In genomic region chr12:99952928-99953327, GRCm38 (mm10) we compare ENCODE assay signal across 7 mouse cellular contexts. TPM values are rescaled to one million over a fixed set of nuclear protein-coding genes. Genes with fewer than 3 reads are reported as not detected.
DNase-seq lines count a peak whose midpoint lies in the region; TF ChIP-seq lines count a peak whose summit lies in the region.

No protein-coding gene starts in this region.

- TF ChIP-seq POLR2A in lung, adult 2 months (IDR thresholded peaks at IDR 0.05; ENCODE audit: borderline replicate concordance, extremely low read depth, low read depth, low read length): no peak

- no peak overlapping the region for H3K4me3 ChIP-seq in lung, adult 2 months (replicated peaks; ENCODE audit: extremely low read depth, low read depth, low read length)

- no peaks in the 10 kb centered on the region for H3K4me1 ChIP-seq in lung, adult 2 months (ENCODE audit: control insufficient read depth, insufficient read depth, low read length)

- 69% methylated on average over 7 of the region's 7 CpGs for WGBS in lung, adult 2 months

- TF ChIP-seq CTCF in lung, adult 2 months (IDR thresholded peaks at IDR 0.05; ENCODE audit: insufficient read depth, low read length): peak; percentile 46; the same call in 1 of the 2 replicates

- DNase-seq in ovary, postnatal 36 days (ENCODE audit: low spot score): peak; percentile 63
- no peak for DNase-seq in ovary, postnatal 10 days (ENCODE audit: low spot score)
- DNase-seq in adrenal gland, postnatal 25 days: peak; percentile 69
- DNase-seq in embryo, embryonic 11 days: peak; percentile 64
- peak; percentile 69 for DNase-seq in kidney, postnatal 10 days
- no peak for DNase-seq in lung, adult 2 months
- peak; percentile 45 to 81 for DNase-seq in spleen, postnatal 10 days (ENCODE audit: low spot score in 2 of 2)

RNA-seq across cellular contexts. Expression of gene Kcnk13, which starts 11.4 kb away (rescaled TPM):
- 0.57 and 0.76 TPM in 2 replicates for total RNA-seq in adrenal gland, postnatal 25 days (2021)
- 2.5 and 3.0 TPM in 2 replicates for polyA plus RNA-seq in lung, adult 2 months (2012; rRNA removed)

Comparison
In these comparisons a context has a peak if more than half of its experiments do, and no peak if none do; other contexts are left out.
1. DNase-seq: peak in ovary, postnatal 36 days (single experiment), adrenal gland, postnatal 25 days (single experiment), embryo, embryonic 11 days (single experiment), kidney, postnatal 10 days (single experiment) and spleen, postnatal 10 days (2 of 2); none in ovary, postnatal 10 days (single experiment) and lung, adult 2 months (single experiment).